Mouse (Mus musculus) heart, embryonic 12.5 days (tissue): Measurements from ENCODE around the gene Tmem200a. TPM values are rescaled to one million over a fixed set of nuclear protein-coding genes. Genes with fewer than 3 reads are reported as not detected.
"Not testable (repeated sequence)": the region's sequence is repeated elsewhere in the genome, so short reads cannot be mapped to it uniquely, and the experiment has no call there.

ENCODE experiments used
- ATAC-seq: fragments of 200-750 bp; cut with Nextera tagmentation; 2 replicates; pipeline ENCODE4 v1.8.0; 2017; ENCODE audit warnings: moderate TSS enrichment, moderate library complexity; ENCODE audit not compliant: insufficient number of reproducible peaks, low FRiP score
- H3K27ac ChIP-seq: fragments of 300-500 bp; sonication (generic); 2 replicates; pipeline ENCODE4 v1.5.1; 2016; ENCODE audit warnings: mild to moderate bottlenecking, moderate library complexity; ENCODE audit not compliant: poor library complexity, severe bottlenecking
- H3K27me3 ChIP-seq: fragments of 300-500 bp; sonication (generic); replicated peaks from 2 replicates; pipeline ENCODE4 v1.6.1; 2016; ENCODE audit warnings: mild to moderate bottlenecking, moderate library complexity
- H3K36me3 ChIP-seq: fragments of 300-500 bp; sonication (generic); 2 replicates; pipeline ENCODE4 v1.6.1; 2016; ENCODE audit warnings: mild to moderate bottlenecking, moderate library complexity
- H3K4me1 ChIP-seq: fragments of 300-500 bp; sonication (generic); replicated peaks from 2 replicates; pipeline ENCODE4 v1.6.1; 2016; ENCODE audit warnings: mild to moderate bottlenecking
- H3K4me2 ChIP-seq: fragments of 300-500 bp; sonication (generic); 2 replicates; pipeline ENCODE4 v1.6.1; 2016; ENCODE audit warnings: mild to moderate bottlenecking, moderate library complexity
- H3K4me3 ChIP-seq: fragments of 300-500 bp; sonication (generic); 2 replicates; pipeline ENCODE4 v1.5.1; 2016; ENCODE audit warnings: mild to moderate bottlenecking
- H3K9ac ChIP-seq: fragments of 300-500 bp; sonication (generic); 2 replicates; pipeline ENCODE4 v1.6.1; 2016; ENCODE audit warnings: mild to moderate bottlenecking, moderate library complexity
- H3K9me3 ChIP-seq: fragments of 300-500 bp; sonication (generic); replicated peaks from 2 replicates; pipeline ENCODE4 v1.6.1; 2016; ENCODE audit warnings: mild to moderate bottlenecking, moderate library complexity
- WGBS: fragments of 180-500 bp; shearing (Covaris S2); methylation state at CpG from one replicate; pipeline ENCODE4 v1.1.7; 2016; 5-methylcytosine and 5-hydroxymethylcytosine counted together
- polyA plus RNA-seq: library from polyadenylated mRNA; unstranded; fragments of >200 nt; fragmentation: Nextera tagmentation; extraction: Ambion mirVana; gene quantifications from 2 replicates; pipeline ENCODE4 v1.2.1, GENCODE M21; 2016

Tmem200a gene
- polyA plus RNA-seq, 1 experiment from 2014 or later: 1.1 TPM

DNA sequence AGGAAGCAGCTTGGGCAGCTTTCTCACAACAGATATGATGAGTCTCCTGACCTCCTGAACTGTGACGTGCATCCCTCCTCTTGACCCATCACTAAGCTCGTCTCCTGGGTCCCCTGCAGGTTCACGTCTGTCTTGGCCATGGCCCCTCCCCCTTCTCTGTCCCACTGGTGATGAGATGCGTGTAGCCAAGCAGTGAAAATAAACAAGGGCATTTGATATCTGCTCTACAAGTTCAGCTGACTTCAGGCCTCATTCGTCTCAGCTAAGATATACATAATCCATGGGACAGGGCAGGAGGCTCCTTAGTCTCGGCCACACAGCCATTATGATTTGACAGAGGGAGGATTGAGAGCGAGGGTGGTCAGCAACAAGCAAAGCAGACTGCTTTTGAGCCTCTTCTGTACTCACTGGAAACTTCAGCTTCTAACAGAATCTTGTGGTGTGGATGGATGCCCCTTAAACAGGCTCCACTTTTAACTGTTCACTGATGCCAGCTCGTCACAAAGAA is 149.9 kb downstream of the Tmem200a start:
- WGBS: 26% methylated on average over 8 of the region's 8 CpGs
- no peak overlapping the region for H3K4me3 ChIP-seq
- no peaks in the 10 kb centered on the region for H3K36me3 ChIP-seq
- peak overlapping the region; percentile 56 for H3K4me2 ChIP-seq
- H3K27ac ChIP-seq: peak overlapping the region; percentile 79
- no peaks in the 10 kb centered on the region for H3K27me3 ChIP-seq
- peaks cover 25% of the 10 kb centered on the region for H3K4me1 ChIP-seq
- H3K9ac ChIP-seq: no peak overlapping the region
- 0 out of 2 replicates have a peak, but pooled peaks have one; percentile 15 for ATAC-seq
- H3K9me3 ChIP-seq: no peaks in the 10 kb centered on the region

DNA sequence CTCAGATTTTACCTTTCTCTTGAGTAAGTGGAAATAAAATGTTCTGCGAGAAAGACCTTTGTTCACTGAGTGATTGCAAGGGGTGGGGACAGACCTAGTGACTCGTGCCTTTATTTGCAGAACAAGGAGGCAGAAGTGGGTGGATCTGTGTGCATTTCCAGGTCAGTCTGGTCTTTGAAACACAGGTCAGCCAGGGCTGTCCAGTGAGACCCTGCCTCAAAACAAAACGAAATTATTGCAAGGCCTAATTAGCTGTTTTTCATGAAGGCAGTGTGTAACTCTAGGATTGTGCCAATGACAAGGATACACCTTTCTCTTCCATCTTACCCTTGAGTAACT is 150.4 kb downstream of the Tmem200a start:
- H3K27ac ChIP-seq: no peak overlapping the region
- no peak overlapping the region for H3K4me2 ChIP-seq
- no peak overlapping the region for H3K4me3 ChIP-seq
- no peak overlapping the region for H3K9ac ChIP-seq
- H3K36me3 ChIP-seq: no peaks in the 10 kb centered on the region
- WGBS: 56% methylated on average over 3 of the region's 3 CpGs
- H3K9me3 ChIP-seq: no peaks in the 10 kb centered on the region
- no peaks in the 10 kb centered on the region for H3K27me3 ChIP-seq
- H3K4me1 ChIP-seq: peaks cover 25% of the 10 kb centered on the region
- ATAC-seq: no peak

DNA sequence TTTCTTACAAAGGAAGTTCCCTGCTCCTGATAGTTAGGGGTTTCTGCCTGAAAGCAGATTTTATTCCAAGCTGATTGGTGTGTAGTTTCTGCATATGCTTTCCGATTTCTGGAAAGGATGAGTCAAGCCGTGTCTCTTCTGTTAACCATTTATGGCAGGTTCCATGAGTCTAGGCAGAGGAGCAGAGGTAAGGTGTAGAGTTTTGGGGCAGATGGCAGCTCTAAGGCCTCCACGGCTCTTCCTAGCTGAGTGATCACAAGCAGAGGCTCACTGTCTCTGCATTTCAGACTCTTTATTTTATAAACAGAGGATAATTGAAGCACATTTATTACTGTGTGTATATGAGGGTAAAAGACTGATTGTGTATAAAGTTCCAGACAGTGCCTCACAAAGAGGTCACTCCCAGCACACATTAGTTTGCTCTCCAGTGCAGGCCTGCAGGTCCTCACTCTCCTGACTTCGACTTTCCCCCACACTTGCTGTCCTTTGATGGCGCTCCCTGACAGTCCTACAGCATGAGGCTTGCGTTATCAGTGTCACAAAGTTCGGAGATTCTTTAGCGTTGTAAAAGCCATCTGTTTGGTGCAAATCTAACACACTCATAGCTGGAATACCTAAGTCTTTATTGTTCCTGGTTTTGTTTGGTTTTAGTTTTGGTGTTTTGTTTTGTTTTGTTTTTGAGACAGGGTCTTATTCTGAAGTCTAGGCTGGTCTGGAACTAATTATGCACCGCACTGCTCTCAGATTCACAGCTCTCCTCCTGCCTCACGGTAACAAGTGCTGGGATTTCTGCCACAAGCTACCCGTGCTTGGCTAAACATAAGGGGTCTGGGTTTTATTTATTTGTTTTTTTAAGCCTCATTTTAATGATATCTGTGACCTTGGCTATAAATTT is 151.1 kb downstream of the Tmem200a start:
- Histone ChIP-seq H3K4me1 (peaks cover 25% of the 10 kb centered on the region), H3K9me3 (no peaks in the 10 kb centered on the region), H3K27ac (no peak overlapping the region), H3K36me3 (no peaks in the 10 kb centered on the region), H3K4me2 (no peak overlapping the region), H3K4me3 (no peak overlapping the region), H3K9ac (no peak overlapping the region), H3K27me3 (no peaks in the 10 kb centered on the region)
- WGBS: 43% methylated on average over 11 of the region's 11 CpGs
- ATAC-seq: no peak

DNA sequence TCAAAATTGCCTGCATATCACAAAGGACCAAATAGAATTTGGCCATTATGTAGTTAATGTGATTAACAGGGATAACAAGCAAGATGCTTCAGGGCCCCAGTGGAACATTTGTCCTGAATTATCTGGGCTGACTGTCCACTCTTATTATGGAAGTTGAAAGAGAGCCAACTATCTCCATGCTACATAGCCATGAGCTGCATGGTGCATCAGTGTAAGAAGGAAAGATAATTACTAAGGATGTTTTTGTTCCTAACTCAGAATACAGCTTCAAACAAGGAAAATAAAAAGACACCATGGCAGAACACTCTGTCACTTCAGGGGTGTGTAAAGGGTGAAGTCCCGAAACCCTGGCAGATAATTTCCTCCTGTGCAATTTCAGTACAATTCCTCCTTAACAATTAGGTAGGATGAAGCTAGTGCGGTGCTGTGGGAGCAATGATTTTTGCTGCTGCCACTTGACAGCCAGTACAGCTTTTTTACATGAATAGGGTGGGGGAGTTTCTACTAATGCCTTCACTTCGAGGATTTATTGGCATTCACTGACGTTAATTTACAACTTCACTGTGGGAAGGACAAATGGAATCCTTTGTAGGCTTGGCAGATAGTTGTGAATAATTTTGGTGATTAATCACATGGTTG is 158.1 kb downstream of the Tmem200a start:
- 72% methylated on average over 4 of the region's 4 CpGs for WGBS

DNA sequence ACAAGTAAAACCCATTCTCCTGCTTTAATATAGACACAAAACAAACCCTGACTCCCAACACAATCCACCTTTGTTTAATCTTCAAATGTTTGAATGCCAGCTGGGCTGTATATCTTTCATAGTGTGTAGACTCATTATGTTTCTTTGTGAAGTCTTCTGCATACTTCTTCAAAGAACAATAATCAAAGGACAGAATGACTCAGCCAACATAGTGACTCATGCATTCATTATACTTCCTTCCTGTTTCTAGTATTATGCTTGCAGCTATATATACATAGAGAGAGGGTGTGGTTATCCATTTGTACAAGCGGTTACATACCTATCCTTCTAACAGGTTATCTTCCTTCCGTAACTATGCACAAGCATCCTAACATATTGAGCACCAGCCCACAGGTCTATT is 160.7 kb downstream of the Tmem200a start:
- Histone ChIP-seq H3K27me3 (no peaks in the 10 kb centered on the region), H3K9me3 (no peaks in the 10 kb centered on the region), H3K9ac (no peak overlapping the region), H3K4me2 (no peak overlapping the region), H3K27ac (no peak overlapping the region), H3K36me3 (no peaks in the 10 kb centered on the region), H3K4me3 (no peak overlapping the region), H3K4me1 (no peaks in the 10 kb centered on the region)
- no peak for ATAC-seq
- WGBS: 78% methylated on average over 2 of the region's 2 CpGs

More for the DNA sequence above, 158.1 kb downstream of the Tmem200a start:
- Histone ChIP-seq H3K27ac (no peak overlapping the region), H3K4me2 (no peak overlapping the region), H3K4me1 (no peaks in the 10 kb centered on the region), H3K36me3 (no peaks in the 10 kb centered on the region), H3K9ac (no peak overlapping the region), H3K9me3 (no peaks in the 10 kb centered on the region), H3K27me3 (no peaks in the 10 kb centered on the region), H3K4me3 (no peak overlapping the region)
- ATAC-seq: no peak

DNA sequence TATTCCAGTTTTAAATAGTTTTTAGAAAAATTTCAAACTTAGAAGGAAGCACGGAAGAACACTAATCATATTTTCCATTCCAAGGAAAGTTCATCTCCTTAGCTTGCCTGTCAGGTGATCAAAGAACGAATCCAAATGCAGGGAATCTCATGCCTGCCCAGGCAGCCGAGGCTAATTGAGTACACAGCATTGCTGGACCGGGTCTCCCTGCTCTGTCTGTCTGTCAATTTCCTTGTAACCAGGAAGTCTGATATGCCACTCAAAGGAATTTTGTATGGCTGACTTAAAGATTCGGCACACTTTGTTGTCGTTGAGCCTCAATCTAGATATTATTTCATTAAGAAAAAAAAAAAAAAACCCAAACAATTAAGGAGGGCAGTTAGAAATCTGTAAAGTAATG is 168.6 kb downstream of the Tmem200a start:
- Histone ChIP-seq H3K9me3 (no peaks in the 10 kb centered on the region), H3K4me2 (no peak overlapping the region), H3K27me3 (no peaks in the 10 kb centered on the region), H3K4me3 (no peak overlapping the region), H3K27ac (no peak overlapping the region), H3K36me3 (no peaks in the 10 kb centered on the region), H3K9ac (no peak overlapping the region), H3K4me1 (no peaks in the 10 kb centered on the region)
- 51% methylated on average over 6 of the region's 6 CpGs for WGBS
- ATAC-seq: no peak

DNA sequence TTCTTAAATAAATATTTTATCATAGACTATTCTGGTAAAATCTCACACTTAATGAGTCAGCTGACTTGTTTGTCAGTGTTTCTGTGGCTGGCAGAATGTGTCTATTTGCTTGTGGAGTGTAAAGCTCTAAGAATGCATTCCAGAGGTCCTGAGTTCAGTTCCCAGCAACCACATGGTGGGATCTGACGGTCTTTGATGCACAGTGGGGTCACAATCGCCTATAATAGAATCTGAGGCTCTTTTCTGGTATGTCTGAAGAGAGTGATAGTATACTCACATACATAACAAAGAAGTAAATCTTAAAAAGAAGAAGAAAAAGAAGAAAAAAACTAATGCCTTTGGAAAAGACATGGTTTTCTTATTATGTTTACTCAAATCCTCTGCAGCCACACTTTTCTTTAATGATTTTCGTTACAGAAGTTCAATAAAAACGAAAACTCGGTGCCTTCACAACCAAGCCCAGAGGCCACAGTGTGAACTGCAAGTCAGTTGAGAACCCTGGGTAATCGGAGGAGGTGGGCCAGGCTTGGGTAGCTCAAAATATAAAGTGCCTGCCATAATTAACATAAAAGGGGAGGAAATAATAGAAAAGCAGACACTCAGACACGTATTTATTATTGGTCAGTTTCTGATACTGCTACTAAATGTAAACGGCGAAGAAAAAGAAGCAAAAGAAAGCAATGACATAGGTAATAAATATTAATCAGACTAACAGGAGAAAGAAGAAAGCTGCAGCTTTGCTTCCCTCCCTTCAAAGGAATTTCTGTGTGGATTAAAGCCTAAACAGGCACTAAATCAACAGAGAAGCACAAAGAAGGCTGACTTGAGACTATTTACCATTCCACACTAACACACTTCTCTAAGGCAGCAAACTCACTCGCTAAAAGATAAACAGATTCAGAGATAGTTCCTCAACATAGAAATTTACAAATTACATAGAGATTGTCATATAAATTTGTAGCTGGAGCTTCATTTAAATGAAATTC is 170.5 kb downstream of the Tmem200a start:
- Histone ChIP-seq H3K27ac (no peak overlapping the region), H3K4me1 (no peaks in the 10 kb centered on the region), H3K4me3 (no peak overlapping the region), H3K4me2 (no peak overlapping the region), H3K9ac (no peak overlapping the region), H3K9me3 (no peaks in the 10 kb centered on the region), H3K27me3 (no peaks in the 10 kb centered on the region), H3K36me3 (no peaks in the 10 kb centered on the region)
- 67% methylated on average over 10 of the region's 10 CpGs for WGBS
- ATAC-seq: no peak

DNA sequence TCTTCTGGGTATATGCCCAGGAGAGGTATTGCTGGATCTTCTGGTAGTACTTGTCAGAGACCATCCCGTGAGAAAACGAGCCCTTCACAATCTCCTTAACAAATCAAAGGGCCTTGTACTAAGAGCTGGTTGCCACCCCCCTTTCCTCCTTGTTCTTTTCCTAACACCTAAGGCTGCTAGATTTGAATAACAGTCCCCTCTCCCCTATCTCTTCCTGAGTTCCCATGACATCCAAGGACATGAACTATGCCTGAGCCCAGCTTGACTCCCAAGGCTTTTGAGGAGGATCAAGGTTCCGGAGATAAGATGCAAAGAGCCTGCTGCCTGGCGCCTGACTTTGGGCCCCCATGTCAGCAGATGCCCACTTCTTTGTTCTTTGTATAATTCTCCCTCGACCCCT is 184.7 kb downstream of the Tmem200a start:
- not testable (repeated sequence) for ATAC-seq, H3K9ac ChIP-seq, H3K27me3 ChIP-seq, H3K9me3 ChIP-seq, H3K4me2 ChIP-seq, H3K4me1 ChIP-seq, H3K27ac ChIP-seq, H3K4me3 ChIP-seq, H3K36me3 ChIP-seq
- 80% methylated on average over 5 of the region's 5 CpGs for WGBS

DNA sequence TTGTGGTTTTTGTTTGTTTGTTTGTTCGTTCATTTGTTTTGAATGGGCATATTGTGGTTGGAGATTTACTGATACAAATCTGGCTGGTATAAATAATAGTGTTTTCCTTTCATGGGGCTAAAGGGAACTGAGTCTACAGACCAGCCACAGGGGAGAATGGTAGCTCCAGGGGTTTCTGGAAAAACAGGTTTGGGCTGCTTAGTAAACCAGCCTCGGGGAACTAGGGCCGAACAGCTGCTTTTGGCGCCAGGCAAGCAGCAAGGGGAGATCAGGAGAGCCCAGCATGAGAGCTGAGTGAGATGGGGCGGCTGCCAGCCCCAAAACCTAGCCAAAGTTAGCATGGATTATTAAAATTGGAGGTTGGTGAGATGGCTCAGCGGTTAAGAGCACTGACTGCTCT is 191.6 kb downstream of the Tmem200a start:
- no peak overlapping the region for H3K4me3 ChIP-seq
- H3K27me3 ChIP-seq: no peaks in the 10 kb centered on the region
- no peak for ATAC-seq
- no peaks in the 10 kb centered on the region for H3K9me3 ChIP-seq
- WGBS: 53% methylated on average over 6 of the region's 6 CpGs
- no peaks in the 10 kb centered on the region for H3K36me3 ChIP-seq
- H3K27ac ChIP-seq: no peak overlapping the region
- no peak overlapping the region for H3K9ac ChIP-seq
- peaks cover 19% of the 10 kb centered on the region for H3K4me1 ChIP-seq
- no peak overlapping the region for H3K4me2 ChIP-seq

DNA sequence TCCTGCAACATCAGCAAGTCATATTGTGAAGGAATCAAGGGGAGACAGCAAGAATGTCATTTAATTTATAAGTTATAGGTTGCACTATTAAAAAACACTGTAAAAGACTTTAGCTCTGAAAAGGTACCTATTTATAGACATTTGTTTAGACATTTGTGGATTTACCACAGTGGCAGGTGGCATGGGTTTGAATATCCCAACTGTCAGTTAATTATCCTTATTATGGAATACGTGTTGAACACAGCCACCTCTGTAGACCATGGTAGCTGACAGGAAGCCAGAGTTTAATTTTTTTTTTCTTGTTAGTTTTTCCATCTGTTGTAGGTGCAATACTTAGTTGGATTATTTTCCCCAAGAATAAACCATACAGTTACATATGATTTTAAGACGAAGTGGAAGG is 194.3 kb downstream of the Tmem200a start:
- no peak overlapping the region for H3K27ac ChIP-seq
- no peak for ATAC-seq
- 90% methylated on average over 2 of the region's 2 CpGs for WGBS

DNA sequence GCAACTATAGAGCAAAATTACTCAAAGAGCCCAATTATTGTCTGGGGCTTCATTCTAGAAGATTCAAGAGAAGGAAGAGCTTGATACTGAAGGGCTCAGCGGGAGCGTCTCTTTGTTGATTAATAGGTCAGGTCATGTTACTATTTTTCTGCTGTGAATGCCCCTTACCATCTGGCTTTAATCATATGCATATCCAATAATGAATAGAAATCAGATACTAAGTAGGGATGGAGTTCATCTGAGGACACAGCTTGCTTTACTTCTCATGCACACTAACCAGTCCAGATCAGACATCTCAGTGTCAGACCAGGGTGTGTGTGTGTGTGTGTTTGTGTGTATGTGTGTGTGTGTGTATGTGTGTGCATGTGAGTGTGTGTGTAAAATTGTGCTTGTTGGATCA is 201.1 kb downstream of the Tmem200a start:
- Histone ChIP-seq H3K9me3 (no peaks in the 10 kb centered on the region), H3K4me1 (peaks cover 5% of the 10 kb centered on the region), H3K9ac (no peak overlapping the region), H3K27me3 (no peaks in the 10 kb centered on the region), H3K4me2 (no peak overlapping the region), H3K36me3 (no peaks in the 10 kb centered on the region), H3K27ac (no peak overlapping the region), H3K4me3 (no peak overlapping the region)
- no peak for ATAC-seq
- 83% methylated on average over 2 of the region's 2 CpGs for WGBS

More for the DNA sequence above, 194.3 kb downstream of the Tmem200a start:
- H3K4me1 ChIP-seq: peaks cover 13% of the 10 kb centered on the region
- no peak overlapping the region for H3K4me3 ChIP-seq
- H3K4me2 ChIP-seq: no peak overlapping the region
- no peak overlapping the region for H3K9ac ChIP-seq
- no peaks in the 10 kb centered on the region for H3K9me3 ChIP-seq
- H3K36me3 ChIP-seq: no peaks in the 10 kb centered on the region
- H3K27me3 ChIP-seq: no peaks in the 10 kb centered on the region
